Mouse (Mus musculus) CD4-positive, CD25-positive, alpha-beta regulatory T cell, adult 2 months (primary cell): Measurements from ENCODE around the gene Cd47.

Source experiments
- DNase-seq: peaks from one replicate; pipeline ENCODE4 v3.0.0-alpha.2; 2012; ENCODE audit warnings: low read depth, low spot score

The Cd47 gene

GRCm38 (mm10) chr16:49948287-49948686 is 148.0 kb downstream of the Cd47 start:
- DNase-seq, result no peak

- no peak for DNase-seq
These were observed 148.9 kb downstream of the Cd47 start for GRCm38 (mm10) chr16:49949261-49949660.

- no peak for DNase-seq
These were observed 150.0 kb downstream of the Cd47 start for GRCm38 (mm10) chr16:49950340-49950739.

GRCm38 (mm10) chr16:49951288-49951691 is 151.0 kb downstream of the Cd47 start:
- DNase-seq, result no peak

GRCm38 (mm10) chr16:49951925-49952523 is 151.7 kb downstream of the Cd47 start:
- DNase-seq, result no peak

GRCm38 (mm10) chr16:49953817-49954216 is 153.5 kb downstream of the Cd47 start:
- DNase-seq, result no peak

- no peak for DNase-seq
These were observed 154.6 kb downstream of the Cd47 start for GRCm38 (mm10) chr16:49954909-49955308.

GRCm38 (mm10) chr16:49955325-49955724 is 155.0 kb downstream of the Cd47 start:
- DNase-seq, result no peak

- DNase-seq, result no peak
These were observed 155.6 kb downstream of the Cd47 start for GRCm38 (mm10) chr16:49955952-49956351.

- DNase-seq, result no peak
These were observed 156.4 kb downstream of the Cd47 start for GRCm38 (mm10) chr16:49956531-49957302.

GRCm38 (mm10) chr16:49958900-49959436 is 158.6 kb downstream of the Cd47 start:
- peak; percentile 63 for DNase-seq

GRCm38 (mm10) chr16:49962305-49962704 is 162.0 kb downstream of the Cd47 start:
- DNase-seq, result peak; percentile 67

GRCm38 (mm10) chr16:49964321-49964986 is 164.1 kb downstream of the Cd47 start:
- DNase-seq, result no peak
